Mouse (Mus musculus): Measurements from ENCODE around the gene Atp6v0a2. TPM values are rescaled to one million over a fixed set of nuclear protein-coding genes. Genes with fewer than 3 reads are reported as not detected.
A peak's percentile ranks its signal among the peaks of the same experiment; 100 is the strongest.

Atp6v0a2 gene
- polyA plus RNA-seq, 1 experiment from 2014 or later = 43.0 TPM

GRCm38 (mm10) chr5:124715135-124715534 lies 86.8 kb downstream of the Atp6v0a2 start:
- Histone ChIP-seq H3K9ac (replicated peaks; ENCODE audit: low read depth, low read length) (no peak overlapping the region), H3K9me3 (ENCODE audit: control insufficient read depth, low read depth, low read length) (no peaks in the 10 kb centered on the region), H3K4me3 (ENCODE audit: low read depth, low read length) (no peak overlapping the region), H3K4me2 (replicated peaks; ENCODE audit: low read depth, low read length) (no peak overlapping the region), H3K36me3 (ENCODE audit: control insufficient read depth, insufficient read depth, low read length) (peaks cover 54% of the 10 kb centered on the region), H3K4me1 (ENCODE audit: control insufficient read depth, insufficient read depth, low read length) (no peaks in the 10 kb centered on the region), H3K27ac (ENCODE audit: low read length) (no peak overlapping the region), H3K27me3 (ENCODE audit: control insufficient read depth, insufficient read depth, low read length) (no peaks in the 10 kb centered on the region)
- no peak for ATAC-seq (ENCODE audit: insufficient number of reproducible peaks, insufficient read depth, low FRiP score, low read depth)
- 87% methylated on average over 8 of the region's 8 CpGs for WGBS

GRCm38 (mm10) chr5:124717969-124718368 lies 89.6 kb downstream of the Atp6v0a2 start:
- Histone ChIP-seq H3K4me3 (ENCODE audit: low read depth, low read length) (no peak overlapping the region), H3K27me3 (ENCODE audit: control insufficient read depth, insufficient read depth, low read length) (no peaks in the 10 kb centered on the region), H3K36me3 (ENCODE audit: control insufficient read depth, insufficient read depth, low read length) (peaks cover 45% of the 10 kb centered on the region), H3K9me3 (ENCODE audit: control insufficient read depth, low read depth, low read length) (no peaks in the 10 kb centered on the region), H3K9ac (replicated peaks; ENCODE audit: low read depth, low read length) (no peak overlapping the region), H3K27ac (ENCODE audit: low read length) (no peak overlapping the region), H3K4me2 (replicated peaks; ENCODE audit: low read depth, low read length) (no peak overlapping the region), H3K4me1 (ENCODE audit: control insufficient read depth, insufficient read depth, low read length) (no peaks in the 10 kb centered on the region)
- 95% methylated on average over 11 of the region's 11 CpGs for WGBS
- no peak for ATAC-seq (ENCODE audit: insufficient number of reproducible peaks, insufficient read depth, low FRiP score, low read depth)

- Histone ChIP-seq H3K4me1 (ENCODE audit: control insufficient read depth, insufficient read depth, low read length) (no peaks in the 10 kb centered on the region), H3K9ac (replicated peaks; ENCODE audit: low read depth, low read length) (no peak overlapping the region), H3K36me3 (ENCODE audit: control insufficient read depth, insufficient read depth, low read length) (peaks cover 42% of the 10 kb centered on the region), H3K27me3 (ENCODE audit: control insufficient read depth, insufficient read depth, low read length) (no peaks in the 10 kb centered on the region), H3K9me3 (ENCODE audit: control insufficient read depth, low read depth, low read length) (no peaks in the 10 kb centered on the region), H3K4me3 (ENCODE audit: low read depth, low read length) (no peak overlapping the region), H3K27ac (ENCODE audit: low read length) (no peak overlapping the region), H3K4me2 (replicated peaks; ENCODE audit: low read depth, low read length) (no peak overlapping the region)
- whole genome bisulfite sequencing = 89% methylated on average over 7 of the region's 7 CpGs
- no peak for ATAC-seq (ENCODE audit: insufficient number of reproducible peaks, insufficient read depth, low FRiP score, low read depth)
Measured at GRCm38 (mm10) chr5:124718396-124718795, 90.0 kb downstream of the Atp6v0a2 start.

GRCm38 (mm10) chr5:124723125-124723524 lies 94.7 kb downstream of the Atp6v0a2 start:
- Histone ChIP-seq H3K4me1 (ENCODE audit: control insufficient read depth, insufficient read depth, low read length) (no peaks in the 10 kb centered on the region), H3K27ac (ENCODE audit: low read length) (no peak overlapping the region), H3K36me3 (ENCODE audit: control insufficient read depth, insufficient read depth, low read length) (peaks cover 30% of the 10 kb centered on the region), H3K4me3 (ENCODE audit: low read depth, low read length) (no peak overlapping the region), H3K27me3 (ENCODE audit: control insufficient read depth, insufficient read depth, low read length) (no peaks in the 10 kb centered on the region), H3K9me3 (ENCODE audit: control insufficient read depth, low read depth, low read length) (no peaks in the 10 kb centered on the region), H3K4me2 (replicated peaks; ENCODE audit: low read depth, low read length) (no peak overlapping the region), H3K9ac (replicated peaks; ENCODE audit: low read depth, low read length) (no peak overlapping the region)
- WGBS = 96% methylated on average over 6 of the region's 6 CpGs
- ATAC-seq (ENCODE audit: insufficient number of reproducible peaks, insufficient read depth, low FRiP score, low read depth) = no peak

- Histone ChIP-seq H3K4me2 (replicated peaks; ENCODE audit: low read depth, low read length) (0 out of 2 replicates have a peak within 1 kb of the TSS, but pooled peaks have one; percentile 7), H3K4me3 (ENCODE audit: low read depth, low read length) (no peak within 1 kb of the TSS), H3K9ac (replicated peaks; ENCODE audit: low read depth, low read length) (no peak within 1 kb of the TSS), H3K9me3 (ENCODE audit: control insufficient read depth, low read depth, low read length) (no peaks in the 10 kb centered on the region), H3K4me1 (ENCODE audit: control insufficient read depth, insufficient read depth, low read length) (no peaks in the 10 kb centered on the region), H3K36me3 (ENCODE audit: control insufficient read depth, insufficient read depth, low read length) (peaks cover 14% of the 10 kb centered on the region), H3K27me3 (ENCODE audit: control insufficient read depth, insufficient read depth, low read length) (no peaks in the 10 kb centered on the region), H3K27ac (ENCODE audit: low read length) (no peak within 1 kb of the TSS)
- peak; percentile 33; the same call in 1 of the 2 replicates for ATAC-seq (ENCODE audit: insufficient number of reproducible peaks, insufficient read depth, low FRiP score, low read depth)
- 11% methylated on average over 29 of the region's 29 CpGs for WGBS
Measured at GRCm38 (mm10) chr5:124724997-124725396, 96.6 kb downstream of the Atp6v0a2 start, which contains the start of gene Dnah10. Gene Dnah10, plus strand, starts transcription at chr5:124725085.

GRCm38 (mm10) chr5:124729662-124730206 lies 101.4 kb downstream of the Atp6v0a2 start:
- Histone ChIP-seq H3K36me3 (ENCODE audit: control insufficient read depth, insufficient read depth, low read length) (no peaks in the 10 kb centered on the region), H3K27ac (ENCODE audit: low read length) (no peak overlapping the region), H3K4me2 (replicated peaks; ENCODE audit: low read depth, low read length) (peak overlapping the region; percentile 48), H3K4me3 (ENCODE audit: low read depth, low read length) (peak overlapping the region; percentile 18), H3K27me3 (ENCODE audit: control insufficient read depth, insufficient read depth, low read length) (no peaks in the 10 kb centered on the region), H3K9ac (replicated peaks; ENCODE audit: low read depth, low read length) (no peak overlapping the region), H3K9me3 (ENCODE audit: control insufficient read depth, low read depth, low read length) (no peaks in the 10 kb centered on the region), H3K4me1 (ENCODE audit: control insufficient read depth, insufficient read depth, low read length) (no peaks in the 10 kb centered on the region)
- no peak for ATAC-seq (ENCODE audit: insufficient number of reproducible peaks, insufficient read depth, low FRiP score, low read depth)
- WGBS = 12% methylated on average over 21 of the region's 21 CpGs

GRCm38 (mm10) chr5:124733961-124734360 lies 105.6 kb downstream of the Atp6v0a2 start:
- 86% methylated on average over 12 of the region's 12 CpGs for WGBS
- Histone ChIP-seq H3K4me2 (replicated peaks; ENCODE audit: low read depth, low read length) (no peak overlapping the region), H3K36me3 (ENCODE audit: control insufficient read depth, insufficient read depth, low read length) (no peaks in the 10 kb centered on the region), H3K4me1 (ENCODE audit: control insufficient read depth, insufficient read depth, low read length) (no peaks in the 10 kb centered on the region), H3K27me3 (ENCODE audit: control insufficient read depth, insufficient read depth, low read length) (no peaks in the 10 kb centered on the region), H3K27ac (ENCODE audit: low read length) (no peak overlapping the region), H3K9ac (replicated peaks; ENCODE audit: low read depth, low read length) (no peak overlapping the region), H3K9me3 (ENCODE audit: control insufficient read depth, low read depth, low read length) (no peaks in the 10 kb centered on the region), H3K4me3 (ENCODE audit: low read depth, low read length) (no peak overlapping the region)
- no peak for ATAC-seq (ENCODE audit: insufficient number of reproducible peaks, insufficient read depth, low FRiP score, low read depth)

GRCm38 (mm10) chr5:124741898-124742599 lies 113.7 kb downstream of the Atp6v0a2 start:
- Histone ChIP-seq H3K4me3 (ENCODE audit: low read depth, low read length) (no peak overlapping the region), H3K4me2 (replicated peaks; ENCODE audit: low read depth, low read length) (no peak overlapping the region), H3K9ac (replicated peaks; ENCODE audit: low read depth, low read length) (no peak overlapping the region), H3K27ac (ENCODE audit: low read length) (no peak overlapping the region), H3K27me3 (ENCODE audit: control insufficient read depth, insufficient read depth, low read length) (no peaks in the 10 kb centered on the region), H3K36me3 (ENCODE audit: control insufficient read depth, insufficient read depth, low read length) (no peaks in the 10 kb centered on the region), H3K4me1 (ENCODE audit: control insufficient read depth, insufficient read depth, low read length) (no peaks in the 10 kb centered on the region), H3K9me3 (ENCODE audit: control insufficient read depth, low read depth, low read length) (no peaks in the 10 kb centered on the region)
- ATAC-seq (ENCODE audit: insufficient number of reproducible peaks, insufficient read depth, low FRiP score, low read depth) = no peak
- WGBS = 95% methylated on average over 21 of the region's 21 CpGs
